Mouse (Mus musculus): Measurements from ENCODE around the gene P2rx7. TPM values are rescaled to one million over a fixed set of nuclear protein-coding genes. Genes with fewer than 3 reads are reported as not detected.
"Not testable (repeated sequence)": the region's sequence is repeated elsewhere in the genome, so short reads cannot be mapped to it uniquely, and the experiment has no call there.

P2rx7 gene
- polyA plus RNA-seq, 1 experiment from 2014 or later, result 2.1 TPM

GRCm38 (mm10) chr5:122652506-122652905 lies 8.8 kb downstream of the P2rx7 start:
- WGBS, result 55% methylated on average over 7 of the region's 7 CpGs
- Histone ChIP-seq H3K36me3 (ENCODE audit: control insufficient read depth, insufficient read depth, low read length) (no peaks in the 10 kb centered on the region), H3K9ac (ENCODE audit: low read depth, low read length) (no peak overlapping the region), H3K4me1 (ENCODE audit: control insufficient read depth, insufficient read depth, low read length) (peaks cover 9% of the 10 kb centered on the region; the same call in 1 of the 2 replicates), H3K27ac (ENCODE audit: low read length) (no peak overlapping the region), H3K4me2 (ENCODE audit: low read depth, low read length) (no peak overlapping the region), H3K4me3 (ENCODE audit: low read length) (no peak overlapping the region), H3K9me3 (ENCODE audit: control insufficient read depth, low read length) (no peaks in the 10 kb centered on the region), H3K27me3 (replicated peaks; ENCODE audit: control insufficient read depth, insufficient read depth, low read length) (no peaks in the 10 kb centered on the region)
- ATAC-seq, result peak; percentile 56; the same call in 1 of the 2 replicates

GRCm38 (mm10) chr5:122653112-122653445 lies 9.4 kb downstream of the P2rx7 start:
- H3K4me3 ChIP-seq (ENCODE audit: low read length), result no peak overlapping the region
- no peaks in the 10 kb centered on the region for H3K9me3 ChIP-seq (ENCODE audit: control insufficient read depth, low read length)
- ATAC-seq, result no peak
- peaks cover 9% of the 10 kb centered on the region; the same call in 1 of the 2 replicates for H3K4me1 ChIP-seq (ENCODE audit: control insufficient read depth, insufficient read depth, low read length)
- WGBS, result 68% methylated on average over 10 of the region's 10 CpGs
- H3K36me3 ChIP-seq (ENCODE audit: control insufficient read depth, insufficient read depth, low read length), result no peaks in the 10 kb centered on the region
- H3K9ac ChIP-seq (ENCODE audit: low read depth, low read length), result no peak overlapping the region
- no peak overlapping the region for H3K27ac ChIP-seq (ENCODE audit: low read length)
- H3K27me3 ChIP-seq (replicated peaks; ENCODE audit: control insufficient read depth, insufficient read depth, low read length), result no peaks in the 10 kb centered on the region
- H3K4me2 ChIP-seq (ENCODE audit: low read depth, low read length), result no peak overlapping the region

GRCm38 (mm10) chr5:122653446-122654267 lies 9.9 kb downstream of the P2rx7 start:
- no peaks in the 10 kb centered on the region for H3K36me3 ChIP-seq (ENCODE audit: control insufficient read depth, insufficient read depth, low read length)
- H3K4me2 ChIP-seq (ENCODE audit: low read depth, low read length), result no peak overlapping the region
- no peaks in the 10 kb centered on the region for H3K27me3 ChIP-seq (replicated peaks; ENCODE audit: control insufficient read depth, insufficient read depth, low read length)
- no peak overlapping the region for H3K4me3 ChIP-seq (ENCODE audit: low read length)
- peaks cover 9% of the 10 kb centered on the region; the same call in 1 of the 2 replicates for H3K4me1 ChIP-seq (ENCODE audit: control insufficient read depth, insufficient read depth, low read length)
- ATAC-seq, result no peak
- no peaks in the 10 kb centered on the region for H3K9me3 ChIP-seq (ENCODE audit: control insufficient read depth, low read length)
- no peak overlapping the region for H3K9ac ChIP-seq (ENCODE audit: low read depth, low read length)
- no peak overlapping the region for H3K27ac ChIP-seq (ENCODE audit: low read length)
- 54% methylated on average over 15 of the region's 15 CpGs for WGBS

GRCm38 (mm10) chr5:122654268-122654573 lies 10.5 kb downstream of the P2rx7 start:
- H3K36me3 ChIP-seq (ENCODE audit: control insufficient read depth, insufficient read depth, low read length), result no peaks in the 10 kb centered on the region
- H3K27me3 ChIP-seq (replicated peaks; ENCODE audit: control insufficient read depth, insufficient read depth, low read length), result no peaks in the 10 kb centered on the region
- no peak overlapping the region; the same call in 1 of the 2 replicates for H3K9ac ChIP-seq (ENCODE audit: low read depth, low read length)
- no peak overlapping the region; the same call in 1 of the 2 replicates for H3K27ac ChIP-seq (ENCODE audit: low read length)
- peaks cover 9% of the 10 kb centered on the region; the same call in 1 of the 2 replicates for H3K4me1 ChIP-seq (ENCODE audit: control insufficient read depth, insufficient read depth, low read length)
- H3K4me3 ChIP-seq (ENCODE audit: low read length), result no peak overlapping the region
- 49% methylated on average over 5 of the region's 5 CpGs for WGBS
- no peak for ATAC-seq
- no peak overlapping the region for H3K4me2 ChIP-seq (ENCODE audit: low read depth, low read length)
- H3K9me3 ChIP-seq (ENCODE audit: control insufficient read depth, low read length), result no peaks in the 10 kb centered on the region

- Histone ChIP-seq H3K36me3 (ENCODE audit: control insufficient read depth, insufficient read depth, low read length) (no peaks in the 10 kb centered on the region), H3K4me2 (ENCODE audit: low read depth, low read length) (no peak overlapping the region), H3K9ac (ENCODE audit: low read depth, low read length) (no peak overlapping the region), H3K9me3 (ENCODE audit: control insufficient read depth, low read length) (no peaks in the 10 kb centered on the region), H3K4me3 (ENCODE audit: low read length) (no peak overlapping the region), H3K27ac (ENCODE audit: low read length) (no peak overlapping the region), H3K27me3 (replicated peaks; ENCODE audit: control insufficient read depth, insufficient read depth, low read length) (no peaks in the 10 kb centered on the region), H3K4me1 (ENCODE audit: control insufficient read depth, insufficient read depth, low read length) (peaks cover 9% of the 10 kb centered on the region; the same call in 1 of the 2 replicates)
- ATAC-seq, result peak; percentile 69
- WGBS, result 66% methylated on average over 12 of the region's 12 CpGs
Observed at GRCm38 (mm10) chr5:122656808-122657207, 13.1 kb downstream of the P2rx7 start.

- Histone ChIP-seq H3K27me3 (replicated peaks; ENCODE audit: control insufficient read depth, insufficient read depth, low read length) (no peaks in the 10 kb centered on the region), H3K4me3 (ENCODE audit: low read length) (no peak overlapping the region), H3K9ac (ENCODE audit: low read depth, low read length) (no peak overlapping the region), H3K4me1 (ENCODE audit: control insufficient read depth, insufficient read depth, low read length) (no peaks in the 10 kb centered on the region), H3K36me3 (ENCODE audit: control insufficient read depth, insufficient read depth, low read length) (no peaks in the 10 kb centered on the region), H3K27ac (ENCODE audit: low read length) (no peak overlapping the region), H3K4me2 (ENCODE audit: low read depth, low read length) (no peak overlapping the region), H3K9me3 (ENCODE audit: control insufficient read depth, low read length) (no peaks in the 10 kb centered on the region)
- peak; percentile 71 for ATAC-seq
- WGBS, result 87% methylated on average over 6 of the region's 6 CpGs
Observed at GRCm38 (mm10) chr5:122662501-122662900, 18.8 kb downstream of the P2rx7 start.

- peaks cover 7% of the 10 kb centered on the region for H3K4me1 ChIP-seq (ENCODE audit: control insufficient read depth, insufficient read depth, low read length)
- H3K9me3 ChIP-seq (ENCODE audit: control insufficient read depth, low read length), result no peaks in the 10 kb centered on the region
- no peak overlapping the region for H3K4me3 ChIP-seq (ENCODE audit: low read length)
- ATAC-seq, result no peak
- no peak overlapping the region for H3K4me2 ChIP-seq (ENCODE audit: low read depth, low read length)
- no peak overlapping the region for H3K9ac ChIP-seq (ENCODE audit: low read depth, low read length)
- no peaks in the 10 kb centered on the region for H3K36me3 ChIP-seq (ENCODE audit: control insufficient read depth, insufficient read depth, low read length)
- no peak overlapping the region for H3K27ac ChIP-seq (ENCODE audit: low read length)
- H3K27me3 ChIP-seq (replicated peaks; ENCODE audit: control insufficient read depth, insufficient read depth, low read length), result no peaks in the 10 kb centered on the region
- 49% methylated on average over 5 of the region's 5 CpGs for WGBS
Observed at GRCm38 (mm10) chr5:122665036-122665435, 21.3 kb downstream of the P2rx7 start.

GRCm38 (mm10) chr5:122668981-122669897 lies 25.5 kb downstream of the P2rx7 start:
- Histone ChIP-seq H3K36me3 (ENCODE audit: control insufficient read depth, insufficient read depth, low read length) (no peaks in the 10 kb centered on the region), H3K4me2 (ENCODE audit: low read depth, low read length) (no peak overlapping the region), H3K27me3 (replicated peaks; ENCODE audit: control insufficient read depth, insufficient read depth, low read length) (no peaks in the 10 kb centered on the region), H3K4me3 (ENCODE audit: low read length) (no peak overlapping the region), H3K9ac (ENCODE audit: low read depth, low read length) (no peak overlapping the region), H3K9me3 (ENCODE audit: control insufficient read depth, low read length) (no peaks in the 10 kb centered on the region), H3K4me1 (ENCODE audit: control insufficient read depth, insufficient read depth, low read length) (peaks cover 7% of the 10 kb centered on the region), H3K27ac (ENCODE audit: low read length) (no peak overlapping the region)
- WGBS, result 65% methylated on average over 15 of the region's 15 CpGs
- no peak for ATAC-seq

GRCm38 (mm10) chr5:122671641-122672040 lies 27.9 kb downstream of the P2rx7 start:
- H3K4me1 ChIP-seq (ENCODE audit: control insufficient read depth, insufficient read depth, low read length); H3K27ac ChIP-seq (ENCODE audit: low read length); H3K9ac ChIP-seq (ENCODE audit: low read depth, low read length); H3K36me3 ChIP-seq (ENCODE audit: control insufficient read depth, insufficient read depth, low read length); H3K27me3 ChIP-seq (replicated peaks; ENCODE audit: control insufficient read depth, insufficient read depth, low read length); H3K4me3 ChIP-seq (ENCODE audit: low read length); H3K9me3 ChIP-seq (ENCODE audit: control insufficient read depth, low read length); H3K4me2 ChIP-seq (ENCODE audit: low read depth, low read length); ATAC-seq: not testable (repeated sequence)
- WGBS, result 88% methylated on average over 7 of the region's 7 CpGs

Measured in intestine, embryonic 16.5 days (tissue).